Mouse (Mus musculus) ES-Bruce4 (cell line): ENCODE data around the gene Ppp2r2c. TPM values are rescaled to one million over a fixed set of nuclear protein-coding genes. Genes with fewer than 3 reads are reported as not detected.

ENCODE experiments used
- H3K27ac ChIP-seq: 2 replicates; pipeline ENCODE4 v1.5.1; 2012; ENCODE audit warnings: low read length, inconsistent platforms; ENCODE audit not compliant: insufficient read depth
- H3K27me3 ChIP-seq: 2 replicates; pipeline ENCODE4 v1.6.1; 2012; ENCODE audit warnings: mild to moderate bottlenecking, low read length, inconsistent platforms; ENCODE audit not compliant: control insufficient read depth, poor library complexity, insufficient read depth, severe bottlenecking
- H3K36me3 ChIP-seq: 2 replicates; pipeline ENCODE4 v1.6.1; 2012; ENCODE audit warnings: inconsistent platforms, mild to moderate bottlenecking, low read length, moderate library complexity; ENCODE audit not compliant: control insufficient read depth, poor library complexity, insufficient read depth, severe bottlenecking
- H3K4me1 ChIP-seq: one replicate; pipeline ENCODE4 v1.8.1; 2011; ENCODE audit warnings: low read length; ENCODE audit not compliant: control insufficient read depth, insufficient read depth
- H3K4me3 ChIP-seq: 2 replicates; pipeline ENCODE4 v1.5.1; 2011; ENCODE audit warnings: low read depth, mild to moderate bottlenecking, low read length
- H3K9ac ChIP-seq: 2 replicates; pipeline ENCODE4 v1.6.1; 2012; ENCODE audit warnings: low read depth, mild to moderate bottlenecking, inconsistent platforms; ENCODE audit not compliant: poor library complexity, severe bottlenecking
- H3K9me3 ChIP-seq: replicated peaks from 2 replicates; pipeline ENCODE4 v1.6.1; 2012; ENCODE audit warnings: mild to moderate bottlenecking, low read length, inconsistent platforms; ENCODE audit not compliant: control insufficient read depth, poor library complexity, insufficient read depth, severe bottlenecking
- CTCF ChIP-seq: IDR thresholded peaks from one replicate; pipeline ENCODE4 v1.8.1; 2011; ENCODE audit warnings: low read depth, low read length
- EP300 ChIP-seq: IDR thresholded peaks from 2 replicates; pipeline ENCODE4 v1.6.1; 2011; ENCODE audit warnings: low read depth, low read length; ENCODE audit not compliant: insufficient read depth
- POLR2A ChIP-seq: IDR thresholded peaks from one replicate; pipeline ENCODE4 v1.8.1; 2011; ENCODE audit warnings: low read length; ENCODE audit not compliant: insufficient read depth
- polyA plus RNA-seq: library from polyadenylated mRNA; stranded (reverse); fragments of >200 nt; gene quantifications from 2 replicates; pipeline ENCODE4 v1.2.4, GENCODE M21; 2011; ENCODE audit warnings: low read depth; ENCODE audit not compliant: missing spikeins, insufficient read depth, insufficient read length

Ppp2r2c gene
- polyA plus RNA-seq, 1 experiment: 14.6 TPM

DNA sequence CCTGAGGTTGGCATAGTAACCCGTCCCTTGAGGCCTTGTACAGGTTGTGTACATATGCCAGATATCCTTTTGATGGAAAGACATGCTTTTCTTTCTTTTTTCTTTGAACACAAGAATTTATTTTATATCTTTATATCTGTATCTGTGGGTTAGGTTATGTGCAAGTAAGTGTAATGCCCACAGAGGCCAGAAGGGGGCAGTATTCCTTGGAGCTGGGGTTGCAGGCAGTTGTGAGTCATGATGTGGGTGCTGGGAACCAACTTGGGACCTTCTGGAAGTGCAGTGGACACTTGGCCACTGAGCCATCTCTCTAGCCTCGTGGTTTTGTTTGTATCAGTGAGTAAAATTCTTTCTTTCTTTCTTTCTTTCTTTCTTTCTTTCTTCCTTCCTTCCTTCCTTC, 74.1 kb downstream of the Ppp2r2c start:
- TF ChIP-seq CTCF: peak; percentile 43
- no peak for TF ChIP-seq EP300
- TF ChIP-seq POLR2A: no peak
- H3K9ac ChIP-seq: no peak overlapping the region
- no peak overlapping the region for H3K4me3 ChIP-seq
- no peak overlapping the region for H3K27ac ChIP-seq
- H3K9me3 ChIP-seq: no peaks in the 10 kb centered on the region
- no peaks in the 10 kb centered on the region for H3K27me3 ChIP-seq
- peaks cover 5% of the 10 kb centered on the region for H3K4me1 ChIP-seq
- H3K36me3 ChIP-seq: no peaks in the 10 kb centered on the region

DNA sequence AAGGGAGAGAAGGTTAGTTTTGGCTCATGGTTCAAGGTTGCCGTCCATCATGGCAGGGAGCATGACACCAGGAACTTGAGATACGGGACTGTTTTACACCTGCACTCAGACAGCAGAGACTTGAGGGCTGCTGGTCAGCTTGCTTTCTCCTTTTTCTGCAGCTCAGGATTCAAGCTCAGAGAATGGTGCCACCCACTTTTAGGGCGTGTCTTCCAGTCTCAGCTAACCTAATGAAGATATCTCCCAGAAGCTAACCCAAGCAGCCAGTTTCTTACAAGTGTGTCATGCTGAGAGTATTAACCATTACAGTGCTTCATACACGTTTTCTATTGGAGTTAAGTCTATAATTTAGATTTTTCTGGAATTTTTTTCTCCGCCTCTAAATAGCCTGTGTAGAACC, 76.2 kb downstream of the Ppp2r2c start:
- Histone ChIP-seq H3K36me3 (no peaks in the 10 kb centered on the region), H3K9ac (no peak overlapping the region), H3K4me1 (peaks cover 5% of the 10 kb centered on the region), H3K27me3 (no peaks in the 10 kb centered on the region), H3K4me3 (no peak overlapping the region), H3K9me3 (no peaks in the 10 kb centered on the region), H3K27ac (no peak overlapping the region)
- no peak for TF ChIP-seq EP300
- no peak for TF ChIP-seq CTCF

DNA sequence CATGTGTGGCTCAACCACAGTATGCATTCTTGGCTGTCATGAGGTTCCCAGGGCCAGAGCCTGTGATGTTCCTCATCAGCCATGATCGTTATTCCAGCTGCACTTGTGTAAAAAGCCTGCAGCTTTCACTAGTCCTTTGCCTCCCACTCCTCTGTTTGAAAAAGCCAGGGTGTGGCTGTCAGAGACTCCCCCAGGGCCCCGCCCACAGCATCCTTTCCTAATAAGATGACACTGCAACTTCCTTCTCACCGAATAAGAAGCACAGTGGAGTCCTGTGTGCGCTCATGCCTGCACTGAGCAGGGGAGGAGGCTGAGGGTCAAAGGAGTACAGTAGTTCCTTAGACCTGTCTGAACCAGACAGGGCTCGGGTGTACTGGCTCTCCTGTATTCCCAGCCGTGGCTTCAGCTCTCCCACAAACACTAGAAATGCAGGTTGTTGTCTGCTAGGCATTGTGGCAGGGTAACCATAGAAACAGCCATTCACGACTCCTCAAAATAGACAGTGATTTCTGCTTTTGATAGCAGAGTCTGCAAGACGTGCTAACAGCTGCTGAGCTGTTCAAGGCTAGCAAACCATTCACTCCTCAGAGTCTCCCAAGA, 76.9 kb downstream of the Ppp2r2c start:
- H3K27me3 ChIP-seq: no peaks in the 10 kb centered on the region
- no peak overlapping the region for H3K27ac ChIP-seq
- peaks cover 5% of the 10 kb centered on the region for H3K4me1 ChIP-seq
- H3K4me3 ChIP-seq: no peak overlapping the region
- no peaks in the 10 kb centered on the region for H3K9me3 ChIP-seq
- H3K9ac ChIP-seq: no peak overlapping the region
- no peaks in the 10 kb centered on the region for H3K36me3 ChIP-seq
- TF ChIP-seq CTCF (no peak), POLR2A (no peak), EP300 (0 out of 2 replicates have a peak, but pooled peaks have one; percentile 10)

DNA sequence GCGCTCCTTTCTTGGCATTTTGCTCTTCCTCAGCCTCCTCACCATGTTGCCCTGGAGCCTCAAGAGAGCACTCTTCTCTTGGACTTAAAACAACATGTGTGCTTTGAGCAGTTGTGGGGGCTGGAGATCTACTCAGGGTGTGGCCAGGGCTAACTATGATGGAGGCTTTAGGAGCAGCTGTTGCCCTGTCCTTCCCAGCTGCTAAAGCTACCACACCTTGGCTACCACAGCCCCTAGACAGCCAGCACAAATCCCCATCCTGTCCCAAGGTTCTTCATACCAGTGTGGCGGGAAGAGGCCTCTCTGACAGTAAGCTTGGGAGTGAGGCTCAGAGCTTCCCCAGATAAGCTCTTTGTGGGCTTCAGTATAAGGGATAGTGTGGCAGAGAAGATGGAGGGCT, 77.4 kb downstream of the Ppp2r2c start:
- no peaks in the 10 kb centered on the region for H3K36me3 ChIP-seq
- H3K4me1 ChIP-seq: peaks cover 5% of the 10 kb centered on the region
- no peak overlapping the region for H3K27ac ChIP-seq
- no peak overlapping the region for H3K4me3 ChIP-seq
- H3K9ac ChIP-seq: no peak overlapping the region
- no peaks in the 10 kb centered on the region for H3K9me3 ChIP-seq
- no peaks in the 10 kb centered on the region for H3K27me3 ChIP-seq
- TF ChIP-seq POLR2A (no peak), CTCF (no peak), EP300 (no peak)

DNA sequence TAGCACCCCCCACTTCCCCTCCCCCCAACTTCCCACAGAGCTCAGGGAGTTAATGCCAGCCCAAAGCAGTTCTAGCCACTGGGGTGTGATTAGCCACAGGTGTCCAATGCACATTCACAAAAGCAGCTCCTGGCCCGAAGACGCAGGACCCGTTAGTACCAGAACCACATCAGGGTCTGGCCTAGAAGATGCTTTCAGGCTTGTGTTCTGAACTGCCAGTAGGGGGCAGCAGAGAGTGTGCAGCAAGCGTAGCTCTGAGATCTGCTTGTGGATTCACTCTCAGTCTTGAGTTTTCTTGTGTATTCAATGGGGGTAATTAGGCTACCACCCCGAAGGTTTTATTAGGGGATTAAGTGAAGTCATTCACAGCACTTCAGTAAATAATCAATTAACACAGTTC, 78.1 kb downstream of the Ppp2r2c start:
- H3K36me3 ChIP-seq: no peaks in the 10 kb centered on the region
- no peaks in the 10 kb centered on the region for H3K27me3 ChIP-seq
- H3K9me3 ChIP-seq: no peaks in the 10 kb centered on the region
- H3K9ac ChIP-seq: no peak overlapping the region
- TF ChIP-seq POLR2A (no peak), CTCF (peak; percentile 94), EP300 (no peak)
- H3K4me3 ChIP-seq: no peak overlapping the region
- peaks cover 5% of the 10 kb centered on the region for H3K4me1 ChIP-seq
- no peak overlapping the region for H3K27ac ChIP-seq

DNA sequence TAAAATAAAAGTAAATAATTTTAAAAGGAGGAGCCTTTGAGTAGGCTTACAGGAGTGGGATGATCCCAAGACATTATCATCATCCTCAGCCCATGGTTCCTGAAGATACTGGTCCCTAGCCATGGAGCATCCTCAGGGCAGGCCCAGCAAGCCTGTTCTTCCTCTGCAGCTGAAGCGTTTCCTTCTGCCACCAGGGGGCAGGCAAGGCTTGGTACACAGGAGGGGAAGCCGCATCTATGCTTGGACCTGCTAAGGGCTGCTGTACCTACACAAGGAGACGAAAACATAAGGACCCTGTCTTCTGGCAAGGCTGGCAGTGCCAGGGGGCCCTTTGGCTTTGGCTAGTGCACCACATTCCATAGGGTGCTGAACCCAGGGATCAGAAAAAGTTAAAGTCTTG, 80.5 kb downstream of the Ppp2r2c start:
- Histone ChIP-seq H3K36me3 (no peaks in the 10 kb centered on the region), H3K4me1 (peaks cover 5% of the 10 kb centered on the region), H3K9ac (no peak overlapping the region), H3K4me3 (no peak overlapping the region), H3K27ac (no peak overlapping the region), H3K27me3 (no peaks in the 10 kb centered on the region), H3K9me3 (no peaks in the 10 kb centered on the region)
- TF ChIP-seq EP300: no peak
- TF ChIP-seq POLR2A: no peak
- TF ChIP-seq CTCF: peak; percentile 96
